Mouse (Mus musculus): ENCODE measurements around the gene Plcxd1.

DNA sequence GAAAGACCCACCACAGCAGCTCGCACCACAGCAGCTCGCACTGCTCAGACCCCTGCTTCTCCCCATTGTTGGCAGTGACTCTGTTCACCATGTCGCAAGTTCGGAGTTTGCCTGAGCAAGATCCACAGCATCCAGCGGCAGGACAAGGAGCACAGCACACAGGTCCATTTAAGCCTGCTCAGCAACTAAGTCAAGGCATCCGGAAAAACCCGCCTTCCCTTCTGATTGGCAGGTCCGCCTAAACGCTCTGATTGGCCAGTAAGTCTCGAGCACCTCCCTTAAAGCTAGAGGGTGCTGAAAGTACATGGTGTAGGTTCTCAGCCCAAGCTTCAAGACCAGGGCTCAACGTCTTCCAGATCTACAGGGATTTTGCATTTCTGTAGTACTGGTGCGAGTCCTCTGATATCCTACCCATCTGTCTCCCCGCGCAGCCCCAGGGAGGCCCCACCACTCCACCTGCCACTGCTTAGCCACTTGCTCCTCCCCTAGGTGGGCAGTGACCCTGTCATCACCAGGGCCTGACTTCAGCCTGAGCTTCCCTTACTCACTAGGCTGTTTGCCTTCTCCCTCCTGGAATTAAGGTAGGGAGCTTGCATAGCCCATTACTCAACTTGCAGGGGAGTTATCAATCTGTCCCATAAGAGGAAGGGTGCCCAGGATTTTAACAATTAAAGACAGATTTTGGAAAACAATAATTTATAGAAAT, 13.5 kb upstream of the Plcxd1 start:
- TF ChIP-seq POLR2A (IDR thresholded peaks at IDR 0.05; ENCODE audit: borderline replicate concordance, extremely low read depth, insufficient read depth, insufficient read length, poor library complexity, severe bottlenecking) (no peak), CTCF (IDR thresholded peaks at IDR 0.05; ENCODE audit: borderline replicate concordance, extremely low read depth, insufficient read depth, insufficient read length) (no peak)

All from brain, embryonic 14.5 days (tissue).